In genomic region chr15:11426899-11427298, GRCm38 (mm10) we compare ENCODE assay signal across 27 mouse cellular contexts.
"Had no signal": no experiment of that assay in that cellular context is flagged by ENCODE, and none has a peak within 500 bp of the region (broad histone marks: within the 10 kb centered on the region; RNA-seq: fewer than 3 reads in every experiment).

No protein-coding gene starts in this region.

- H3K36me3 ChIP-seq: embryonic facial prominence, embryonic 10.5 days; embryonic facial prominence, embryonic 12.5 days; embryonic facial prominence, embryonic 13.5 days; embryonic facial prominence, embryonic 15.5 days; forebrain, embryonic 10.5 days; forebrain, embryonic 12.5 days; forebrain, embryonic 15.5 days; heart, embryonic 10.5 days had no signal

- H3K9ac ChIP-seq: embryonic facial prominence, embryonic 12.5 days; embryonic facial prominence, embryonic 13.5 days; embryonic facial prominence, embryonic 15.5 days; forebrain, embryonic 12.5 days; forebrain, embryonic 13.5 days; forebrain, embryonic 15.5 days; forebrain, postnatal 0 days had no signal

- H3K27me3 ChIP-seq: embryonic facial prominence, embryonic 12.5 days; embryonic facial prominence, embryonic 13.5 days; embryonic facial prominence, embryonic 15.5 days; forebrain, embryonic 12.5 days; forebrain, embryonic 13.5 days; forebrain, embryonic 15.5 days had no signal

- H3K4me3 ChIP-seq: embryonic facial prominence, embryonic 10.5 days; embryonic facial prominence, embryonic 12.5 days; embryonic facial prominence, embryonic 13.5 days; embryonic facial prominence, embryonic 15.5 days; erythroblast, embryonic 14.5 days; forebrain, embryonic 10.5 days; forebrain, embryonic 12.5 days; forebrain, embryonic 13.5 days; forebrain, embryonic 15.5 days; gastrocnemius, adult 2 months; heart, adult 2 months; heart, embryonic 10.5 days had no signal

- DNase-seq: cerebellum, adult 9-10 months; cerebellum, adult 9-11 months; cerebellum, postnatal 10 days; cerebellum, postnatal 14 days; cerebellum, postnatal 25 days; cerebellum, postnatal 36 days; embryo, embryonic 11 days; forebrain, postnatal 0 days; gastrocnemius, adult 2 months; gastrocnemius, postnatal 10 days; gastrocnemius, postnatal 14 days; gastrocnemius, postnatal 25 days; gastrocnemius, postnatal 36 days; heart, adult 18-20 months; heart, adult 2 months had no signal

- ATAC-seq: forebrain, embryonic 13.5 days; forebrain, embryonic 14.5 days; forebrain, embryonic 15.5 days; forebrain, embryonic 16.5 days; forebrain, postnatal 0 days had no signal

- H3K4me2 ChIP-seq: embryonic facial prominence, embryonic 12.5 days; embryonic facial prominence, embryonic 13.5 days; embryonic facial prominence, embryonic 15.5 days; forebrain, embryonic 12.5 days; forebrain, embryonic 13.5 days; forebrain, embryonic 15.5 days had no signal

- H3K27ac ChIP-seq: embryonic facial prominence, embryonic 10.5 days; embryonic facial prominence, embryonic 12.5 days; embryonic facial prominence, embryonic 13.5 days; embryonic facial prominence, embryonic 15.5 days; forebrain, embryonic 10.5 days; forebrain, embryonic 12.5 days; forebrain, embryonic 13.5 days; forebrain, embryonic 15.5 days; gastrocnemius, adult 2 months; heart, adult 2 months; heart, embryonic 10.5 days had no signal

- H3K4me1 ChIP-seq: embryonic facial prominence, embryonic 10.5 days; embryonic facial prominence, embryonic 15.5 days; forebrain, embryonic 10.5 days; forebrain, embryonic 12.5 days; forebrain, embryonic 13.5 days; forebrain, embryonic 15.5 days; heart, embryonic 10.5 days had no signal

- H3K9me3 ChIP-seq: embryonic facial prominence, embryonic 12.5 days; embryonic facial prominence, embryonic 13.5 days; embryonic facial prominence, embryonic 15.5 days; forebrain, embryonic 13.5 days; forebrain, embryonic 15.5 days; heart, embryonic 10.5 days had no signal
